Mouse (Mus musculus) lung, adult 2 months (tissue): Measurements from ENCODE around the gene Klhl11.

Experiments used
- CTCF ChIP-seq: fragments of 200-500 bp; IDR thresholded peaks from 2 replicates; pipeline ENCODE4 v1.5.1; 2011; ENCODE audit warnings: mild to moderate bottlenecking, low read length, control low read depth; ENCODE audit not compliant: insufficient read depth
- POLR2A ChIP-seq: fragments of 200-500 bp; IDR thresholded peaks from 2 replicates; pipeline ENCODE4 v1.6.1; 2011; ENCODE audit warnings: low read depth, mild to moderate bottlenecking, control low read depth, low read length, borderline replicate concordance; ENCODE audit errors: extremely low read depth

DNA sequence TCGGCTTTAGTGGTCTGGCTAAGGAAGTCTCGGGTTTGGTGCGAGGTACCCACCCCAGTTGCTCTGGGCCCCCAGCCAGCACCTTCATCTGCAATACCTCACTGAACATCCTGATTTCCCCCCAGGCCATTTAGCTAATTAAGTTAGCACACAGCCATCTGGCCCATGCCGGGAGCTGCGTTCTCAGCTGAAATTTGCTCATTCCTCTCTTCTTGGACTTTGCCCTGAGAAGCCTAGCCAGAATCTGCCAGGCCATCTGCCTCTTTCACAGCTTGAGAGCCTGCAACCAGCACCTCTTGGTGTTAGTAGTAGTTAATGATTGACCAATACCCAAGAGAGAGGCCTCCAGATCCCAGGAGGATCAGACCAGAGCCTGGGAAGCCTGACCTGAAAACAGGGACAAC, 45.6 kb upstream of the Klhl11 start:
- TF ChIP-seq POLR2A = no peak
- no peak for TF ChIP-seq CTCF
